Mouse (Mus musculus) brain, embryonic 14.5 days (tissue): ENCODE measurements around the gene Nfic. TPM values are rescaled to one million over a fixed set of nuclear protein-coding genes. Genes with fewer than 3 reads are reported as not detected.

Source experiments
- DNase-seq: peaks from one replicate; pipeline ENCODE4 v3.0.0-alpha.2; 2011; ENCODE audit warnings: low read depth
- CTCF ChIP-seq: fragments of 200-500 bp; IDR thresholded peaks from 2 replicates; pipeline ENCODE4 v1.5.1; 2012; ENCODE audit warnings: inconsistent platforms, mild to moderate bottlenecking, moderate library complexity, borderline replicate concordance; ENCODE audit not compliant: insufficient read depth, insufficient read length; ENCODE audit errors: extremely low read depth
- POLR2A ChIP-seq: fragments of 200-500 bp; IDR thresholded peaks from 2 replicates; pipeline ENCODE4 v1.6.1; 2012; ENCODE audit warnings: mild to moderate bottlenecking, inconsistent platforms, borderline replicate concordance; ENCODE audit not compliant: poor library complexity, insufficient read depth, insufficient read length, severe bottlenecking; ENCODE audit errors: extremely low read depth
- polyA plus RNA-seq: library from polyadenylated mRNA; depleted of rRNA; stranded (reverse); fragments of >200 nt; gene quantifications from 2 replicates; pipeline ENCODE4 v1.2.3, GENCODE M21; 2012

Nfic gene
- polyA plus RNA-seq, 1 experiment: 16.7 TPM

DNA sequence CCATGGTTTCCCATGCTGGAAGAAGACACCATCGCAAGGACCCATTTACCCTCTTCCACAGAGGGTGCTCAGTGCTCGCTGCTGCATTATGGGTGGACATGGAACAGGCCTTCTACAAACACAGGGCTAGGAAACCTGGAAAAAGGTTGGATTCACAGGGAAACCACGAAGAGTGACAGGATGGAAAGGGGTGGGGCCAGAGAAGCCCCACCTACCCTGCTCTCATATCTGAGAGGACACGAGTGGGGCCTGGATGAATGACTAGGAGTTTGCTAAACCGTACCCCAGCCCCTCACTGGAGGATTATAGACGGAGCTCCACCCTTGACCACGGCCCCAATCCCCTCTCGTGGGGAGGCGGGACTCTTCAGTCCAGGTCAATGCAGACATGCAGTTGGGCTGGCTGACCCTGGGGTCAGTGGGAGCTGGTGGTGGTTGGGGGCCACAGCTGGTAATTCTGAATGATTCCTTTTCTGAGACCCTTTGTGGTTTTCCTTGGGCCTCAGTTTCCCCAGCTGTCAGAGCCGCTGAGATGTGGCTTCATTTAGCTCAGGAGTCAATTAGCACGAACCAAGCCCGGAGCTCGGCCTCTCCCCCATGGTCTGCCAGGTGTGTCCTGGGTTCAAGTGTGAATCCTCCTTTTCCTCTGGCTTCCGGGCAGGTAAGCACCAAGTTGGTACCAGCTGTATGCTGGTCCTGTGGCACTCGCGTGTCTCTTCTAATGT lies 42.7 kb downstream of the Nfic start:
- no peak for TF ChIP-seq CTCF
- no peak for TF ChIP-seq POLR2A
- DNase-seq: no peak

DNA sequence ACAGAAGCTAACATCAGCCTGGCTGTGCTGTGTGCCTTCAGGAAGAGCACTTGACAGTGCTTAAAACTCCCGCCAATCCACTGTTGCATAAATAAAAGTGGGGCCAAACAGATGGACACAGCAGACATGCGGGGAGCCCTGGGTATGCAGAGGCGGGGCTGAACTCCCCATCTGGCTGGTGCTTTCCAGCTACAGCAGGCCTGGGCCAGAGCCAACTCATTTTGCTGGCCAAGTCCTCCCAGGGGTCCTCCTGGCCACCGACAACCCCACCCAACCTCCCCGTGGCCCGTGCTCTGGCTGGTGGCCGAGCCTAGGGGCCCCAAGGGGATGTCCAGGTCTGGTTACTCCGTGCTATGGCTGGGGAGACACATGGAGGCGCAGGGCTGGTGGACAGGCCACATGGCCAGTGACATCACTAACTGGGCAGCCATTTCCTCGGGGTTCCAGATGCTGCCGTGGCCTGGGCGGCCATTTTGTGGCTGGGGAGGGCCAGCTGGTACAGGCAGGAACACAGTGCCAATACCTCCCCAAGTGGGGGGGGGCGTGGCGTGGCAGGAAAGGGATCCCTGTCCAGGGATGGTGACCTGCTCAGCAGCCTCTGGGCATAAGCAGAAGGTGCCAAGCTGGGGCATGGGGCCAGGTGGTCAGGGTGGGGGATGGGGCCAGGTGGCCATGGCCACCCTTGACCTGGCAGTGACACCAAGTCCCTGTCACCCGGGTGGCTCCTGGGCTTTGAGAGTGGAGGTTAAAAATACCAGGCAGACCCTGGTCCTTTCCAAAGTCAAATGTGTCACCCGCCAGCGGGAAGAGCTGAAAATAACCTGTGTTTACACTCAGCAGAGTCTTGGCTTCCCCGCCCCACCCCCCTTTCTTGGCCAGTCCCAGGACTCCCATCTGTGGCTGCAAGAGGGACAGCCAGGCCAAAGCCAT lies 43.7 kb downstream of the Nfic start:
- TF ChIP-seq CTCF: no peak
- TF ChIP-seq POLR2A: no peak
- DNase-seq: peak; percentile 81

DNA sequence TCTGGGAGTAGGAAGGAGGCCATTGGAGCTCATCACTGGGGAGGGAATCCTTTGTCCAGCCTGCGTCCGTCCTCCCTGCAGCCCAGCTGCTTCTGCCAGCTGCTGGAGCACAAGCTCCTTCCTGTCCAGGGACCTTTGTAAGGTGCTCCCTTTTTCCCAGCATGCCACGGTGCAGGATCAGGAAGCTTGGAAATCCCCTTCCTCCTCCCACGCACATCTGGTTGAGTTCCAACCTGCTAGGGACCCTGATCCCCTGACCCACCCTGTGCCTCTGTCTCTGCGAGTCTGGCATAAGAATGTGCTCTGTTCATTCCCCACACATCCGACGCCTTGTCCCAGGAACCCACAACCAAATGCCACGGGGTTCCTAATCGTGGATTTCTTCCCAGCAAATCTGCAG lies 44.5 kb downstream of the Nfic start:
- no peak for DNase-seq

DNA sequence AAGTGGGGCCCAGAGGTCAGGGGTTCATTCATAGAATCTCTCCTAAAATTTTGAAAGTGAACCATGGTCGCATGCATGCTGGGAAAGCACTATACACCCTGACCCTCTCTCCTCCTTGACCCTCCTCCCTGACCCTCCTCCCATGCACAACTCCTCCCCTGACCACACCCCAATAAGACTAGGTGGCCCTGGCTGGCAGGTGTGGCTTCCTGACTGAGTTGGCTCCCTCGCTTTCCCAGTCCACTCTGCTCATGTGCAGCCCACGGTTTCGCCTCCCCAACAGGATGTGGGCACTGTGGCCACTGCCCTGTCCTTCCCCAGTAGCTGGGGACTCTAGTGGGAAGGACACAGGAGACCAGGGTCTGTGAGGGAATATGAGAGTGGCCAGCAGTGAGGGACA lies 45.1 kb downstream of the Nfic start:
- no peak for DNase-seq
- no peak for TF ChIP-seq POLR2A
- no peak for TF ChIP-seq CTCF

More for the DNA sequence above, 44.5 kb downstream of the Nfic start:
- TF ChIP-seq CTCF: no peak
- TF ChIP-seq POLR2A: no peak

DNA sequence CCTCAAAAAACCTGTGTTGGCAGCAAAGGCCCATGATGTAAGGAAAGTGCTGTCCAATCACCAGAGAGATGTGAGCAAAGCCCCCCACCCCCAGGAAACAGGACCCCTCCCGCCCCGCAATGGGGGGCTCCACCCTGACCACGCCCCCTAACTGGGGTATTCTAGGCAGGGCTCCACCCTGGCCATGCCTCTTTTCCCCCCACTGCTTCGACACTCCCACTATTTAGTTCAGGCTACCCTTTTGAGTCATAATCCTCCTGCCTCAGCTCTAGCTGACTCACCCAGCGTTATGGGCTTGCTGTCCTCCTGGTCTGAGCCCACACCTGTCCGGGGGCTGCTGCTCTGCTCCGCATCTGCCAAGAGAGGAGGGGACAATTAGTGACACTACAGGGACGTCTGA lies 46.1 kb downstream of the Nfic start:
- TF ChIP-seq CTCF (no peak), POLR2A (no peak)
- no peak for DNase-seq

DNA sequence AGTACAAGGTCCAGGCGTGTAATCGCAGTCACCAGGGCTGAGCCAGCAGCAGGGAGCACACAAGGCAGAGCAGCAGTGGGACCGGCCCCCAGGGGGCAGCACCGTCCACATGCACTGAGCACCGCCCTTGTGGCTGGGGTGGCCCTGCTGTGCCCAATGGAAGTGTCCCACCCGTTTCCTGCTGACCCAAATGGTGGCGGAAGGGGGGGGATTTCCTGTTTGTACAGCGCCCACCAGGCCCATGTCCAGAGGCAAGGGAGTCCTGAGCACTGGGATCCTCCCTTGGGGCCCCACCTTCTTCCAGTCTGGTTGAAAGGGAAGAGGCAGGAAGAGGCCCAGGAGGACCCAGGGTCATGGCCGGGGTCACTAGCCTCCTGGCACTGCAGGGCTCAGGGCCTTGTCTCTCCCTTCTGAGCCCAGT lies 46.6 kb downstream of the Nfic start:
- TF ChIP-seq CTCF: peak; percentile 69
- TF ChIP-seq POLR2A: no peak
- DNase-seq: peak; percentile 68

DNA sequence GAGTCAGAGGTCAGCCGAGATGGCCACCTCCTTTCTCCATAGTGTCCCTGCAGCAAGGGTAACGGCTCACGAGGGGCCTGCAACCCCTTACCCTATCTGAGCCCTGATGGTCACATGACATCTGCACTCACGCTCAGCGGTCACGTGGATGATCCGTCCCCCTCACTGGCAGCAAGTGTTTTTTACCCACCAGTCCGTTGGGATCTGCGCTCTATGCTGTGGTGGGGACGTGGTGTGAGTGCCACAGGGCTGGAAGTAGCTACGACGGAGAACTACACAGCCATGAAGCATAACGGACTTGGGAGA lies 47.1 kb downstream of the Nfic start:
- DNase-seq: no peak
- TF ChIP-seq CTCF: no peak

DNA sequence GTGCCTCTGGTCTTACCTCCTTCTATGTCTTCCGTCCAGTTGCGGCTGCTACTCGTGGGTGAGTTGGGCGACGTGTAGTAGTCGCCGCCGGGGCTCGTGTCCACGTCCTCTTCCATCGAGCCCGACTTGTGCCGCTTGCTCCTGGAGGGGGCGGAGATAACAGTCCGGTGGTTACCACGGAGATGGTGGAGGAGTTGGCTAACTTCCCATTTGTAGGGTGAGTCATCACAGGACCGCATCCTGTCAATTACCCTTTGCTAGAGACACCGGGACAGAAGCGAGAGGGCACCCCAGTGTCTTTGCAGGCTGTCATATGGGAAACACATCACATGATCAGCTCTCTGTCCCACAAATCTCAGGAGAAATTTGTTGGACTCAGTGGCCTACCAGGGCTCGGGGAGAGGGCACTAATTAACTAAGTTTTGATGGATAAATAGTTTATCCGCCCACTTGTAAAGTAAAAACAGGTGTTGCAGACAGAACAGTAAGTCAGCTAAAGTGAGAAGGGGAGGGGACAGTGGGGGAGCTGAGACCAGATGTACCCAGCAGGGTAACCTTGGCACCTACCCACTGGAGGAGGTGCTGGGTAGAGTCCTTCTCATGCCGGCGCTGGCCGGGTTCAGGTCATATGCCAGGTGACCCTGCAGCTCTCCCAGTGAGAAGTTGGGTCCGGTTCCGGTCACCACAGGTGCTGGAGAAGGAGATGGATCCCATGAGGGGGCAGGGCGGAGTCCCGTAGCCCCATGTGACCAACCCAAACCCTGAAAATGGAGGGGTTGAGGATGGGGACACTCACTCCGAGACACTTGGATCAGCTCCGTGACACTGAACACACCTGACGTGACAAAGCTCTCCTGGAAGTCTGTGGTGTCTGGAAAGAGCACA lies 47.7 kb downstream of the Nfic start:
- peak; percentile 85 for DNase-seq
- TF ChIP-seq POLR2A (no peak), CTCF (no peak)

DNA sequence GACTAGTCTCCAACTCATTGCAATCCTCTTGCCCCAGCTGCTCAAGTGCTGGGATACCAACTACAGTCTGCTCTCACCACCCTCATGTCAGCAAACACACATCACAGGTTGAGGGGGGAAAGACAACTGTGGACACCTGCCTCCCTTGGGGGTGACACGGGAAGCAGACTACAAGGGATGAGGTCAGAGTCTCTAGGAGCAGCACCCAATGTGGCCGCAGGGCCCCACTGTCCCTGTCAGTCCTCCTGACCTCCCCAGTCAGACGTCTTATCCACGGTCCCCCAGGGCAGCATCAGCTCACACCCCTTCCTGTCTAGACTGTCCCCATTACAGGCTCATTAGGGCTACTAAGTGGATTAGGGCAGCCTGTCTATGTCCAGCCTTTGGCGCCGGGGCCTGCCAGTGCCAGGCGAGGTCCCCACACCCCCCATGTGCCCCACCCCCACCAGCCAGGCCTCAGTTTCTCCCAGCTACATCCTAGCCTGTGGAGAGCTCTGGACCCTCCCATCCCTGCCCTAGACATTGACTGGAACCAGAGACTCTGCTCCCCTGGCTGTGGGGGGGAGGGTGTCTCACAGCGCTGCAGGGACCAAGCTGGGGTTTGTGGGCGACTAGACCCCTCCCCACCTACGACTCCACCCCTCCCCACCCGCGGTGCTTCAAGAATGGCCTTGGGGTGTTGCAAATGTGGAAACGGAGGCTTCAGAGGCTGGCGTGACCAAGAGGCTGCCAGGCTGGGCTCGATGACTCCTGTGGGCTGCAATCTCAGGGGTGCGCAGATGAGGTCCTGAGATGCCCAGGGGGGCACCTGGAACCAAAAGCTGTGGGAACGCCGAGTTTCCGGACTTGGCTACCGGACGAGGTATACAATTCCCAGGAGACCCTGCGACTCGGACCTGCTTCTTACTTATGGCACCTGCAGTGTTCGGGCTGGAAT lies 48.7 kb downstream of the Nfic start:
- TF ChIP-seq POLR2A: no peak
- TF ChIP-seq CTCF: no peak
- DNase-seq: no peak

DNA sequence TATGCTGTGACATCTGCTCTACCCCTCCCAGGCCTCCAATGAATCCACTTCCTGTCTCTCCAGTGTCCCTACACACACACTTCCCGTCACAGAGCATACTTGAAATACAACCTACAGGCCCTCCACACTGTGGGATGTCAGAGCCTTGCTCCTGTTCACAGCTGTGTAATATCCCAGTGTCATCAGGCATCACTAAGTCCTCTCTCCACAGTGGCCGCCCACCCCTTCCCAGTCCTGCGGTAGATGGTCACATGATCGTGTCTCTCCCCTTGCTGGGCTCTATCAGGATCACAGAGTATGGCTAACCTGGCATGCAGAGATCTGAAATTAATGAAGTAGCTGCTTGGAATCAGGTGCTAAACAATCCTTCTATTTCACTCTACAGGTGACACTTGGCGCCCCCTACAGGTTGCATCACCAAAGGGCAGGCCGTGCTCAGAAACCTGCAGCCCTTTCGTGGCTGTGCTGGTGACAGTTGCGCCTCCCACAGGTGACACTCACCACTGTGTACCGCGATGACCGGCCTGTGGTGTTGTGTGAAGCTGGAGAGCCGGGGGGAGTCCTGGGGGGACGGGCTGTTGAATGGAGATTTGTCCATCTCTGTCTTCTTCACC lies 49.7 kb downstream of the Nfic start:
- peak; percentile 66 for TF ChIP-seq CTCF
- TF ChIP-seq POLR2A: no peak
- DNase-seq: no peak
